Mouse (Mus musculus) thymus, adult 2 months (tissue): ENCODE results near the gene B4galt3. TPM values are rescaled to one million over a fixed set of nuclear protein-coding genes. Genes with fewer than 3 reads are reported as not detected.

ENCODE experiments used
- DNase-seq: peaks from one replicate; pipeline ENCODE4 v3.0.0; 2021
- H3K27ac ChIP-seq: fragments of 200-500 bp; 2 replicates; pipeline ENCODE4 v1.5.1; 2012; ENCODE audit warnings: low read length, control low read depth; ENCODE audit not compliant: control insufficient read depth, insufficient read depth
- H3K27me3 ChIP-seq: fragments of 200-500 bp; 2 replicates; pipeline ENCODE4 v1.6.1; 2012; ENCODE audit warnings: mild to moderate bottlenecking, low read length, moderate library complexity, mixed read lengths; ENCODE audit not compliant: control insufficient read depth, insufficient read depth
- H3K36me3 ChIP-seq: fragments of 200-500 bp; 2 replicates; pipeline ENCODE4 v1.6.1; 2012; ENCODE audit warnings: mild to moderate bottlenecking, low read length, moderate library complexity; ENCODE audit not compliant: control insufficient read depth, insufficient read depth
- H3K4me1 ChIP-seq: fragments of 200-500 bp; replicated peaks from 2 replicates; pipeline ENCODE4 v1.6.1; 2012; ENCODE audit warnings: low read length; ENCODE audit not compliant: control insufficient read depth, insufficient read depth
- H3K4me3 ChIP-seq: fragments of 200-500 bp; 2 replicates; pipeline ENCODE4 v1.5.1; 2012; ENCODE audit warnings: mild to moderate bottlenecking, low read length, control low read depth, moderate library complexity; ENCODE audit not compliant: control insufficient read depth, insufficient read depth
- CTCF ChIP-seq: fragments of 200-500 bp; IDR thresholded peaks from 2 replicates; pipeline ENCODE4 v1.5.1; 2012; ENCODE audit warnings: mild to moderate bottlenecking, control low read depth, low read length, moderate library complexity, borderline replicate concordance; ENCODE audit not compliant: control insufficient read depth, poor library complexity, insufficient read depth; ENCODE audit errors: extremely low read depth
- POLR2A ChIP-seq: fragments of 200-500 bp; IDR thresholded peaks from 2 replicates; pipeline ENCODE4 v1.6.1; 2012; ENCODE audit warnings: mild to moderate bottlenecking, low read length, control low read depth, moderate library complexity; ENCODE audit not compliant: control insufficient read depth, poor library complexity, insufficient read depth; ENCODE audit errors: extremely low read depth
- WGBS: fragments of 180-500 bp; shearing (Covaris S2); methylation state at CpG from one replicate; pipeline ENCODE4 v1.1.7; 2018; 5-methylcytosine and 5-hydroxymethylcytosine counted together
- polyA plus RNA-seq: library from polyadenylated mRNA; depleted of rRNA; stranded (reverse); fragments of >200 nt; gene quantifications from 2 replicates; pipeline ENCODE4 v1.2.3, GENCODE M21; 2012

The B4galt3 gene
- polyA plus RNA-seq, 1 experiment = 98.9 TPM

- WGBS = 3% methylated on average over 2 of the region's 2 CpGs
- no peaks in the 10 kb centered on the region for H3K36me3 ChIP-seq
- H3K27me3 ChIP-seq = no peaks in the 10 kb centered on the region
- TF ChIP-seq CTCF (no peak), POLR2A (no peak)
- H3K4me1 ChIP-seq = 0 out of 2 replicates have a peak, but pooled peaks cover 2% of the 10 kb centered on the region
- H3K4me3 ChIP-seq = no peak overlapping the region
- DNase-seq = no peak
- H3K27ac ChIP-seq = no peak overlapping the region
Observed at GRCm38 (mm10) chr1:171263185-171263611, 6.9 kb upstream of the B4galt3 start.

- no peak overlapping the region for H3K4me3 ChIP-seq
- 0 out of 2 replicates have a peak, but pooled peaks cover 2% of the 10 kb centered on the region for H3K4me1 ChIP-seq
- H3K27me3 ChIP-seq = no peaks in the 10 kb centered on the region
- no peak for TF ChIP-seq CTCF
- no peak for TF ChIP-seq POLR2A
- H3K36me3 ChIP-seq = no peaks in the 10 kb centered on the region
- H3K27ac ChIP-seq = no peak overlapping the region
- DNase-seq = no peak
- 67% methylated on average over 3 of the region's 3 CpGs for WGBS
Observed at GRCm38 (mm10) chr1:171263666-171264461, 6.3 kb upstream of the B4galt3 start.

DNA sequence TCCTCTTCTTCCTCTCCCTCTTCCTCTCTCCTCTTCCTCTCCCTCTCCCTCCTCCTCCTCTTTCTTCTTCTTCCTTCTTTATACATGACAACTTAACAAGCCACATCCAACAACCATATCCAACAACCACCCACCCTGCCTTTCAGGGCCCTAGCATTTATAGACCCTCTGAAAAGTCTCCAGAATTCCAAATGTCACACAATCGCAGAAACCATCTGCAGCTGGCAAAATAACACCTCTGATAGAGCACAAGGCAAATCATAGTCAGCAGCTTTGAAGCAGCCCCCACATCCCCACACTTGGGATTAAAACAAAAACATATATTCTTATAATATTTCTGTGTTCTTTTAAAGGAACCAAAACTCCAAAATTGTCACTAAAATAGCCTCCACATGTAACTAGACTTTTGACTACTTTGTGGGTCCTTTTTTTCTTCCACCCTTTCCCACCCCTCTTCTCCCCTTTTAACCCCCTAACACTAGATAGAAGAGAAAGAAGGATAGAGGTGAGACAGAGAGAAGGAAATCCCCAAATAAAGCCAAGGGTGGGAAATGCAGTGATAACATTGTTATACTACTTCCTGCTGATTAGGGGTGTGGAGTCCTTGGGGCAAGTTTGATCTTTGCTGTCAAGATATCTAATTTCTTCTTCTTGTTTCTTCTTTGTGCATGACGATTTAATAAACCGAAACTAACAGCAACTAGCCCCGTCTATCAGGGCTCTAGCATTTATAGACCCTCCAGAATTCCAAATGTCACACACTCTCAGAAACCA is 4.0 kb upstream of the B4galt3 start:
- no peak for TF ChIP-seq POLR2A
- TF ChIP-seq CTCF = no peak
- H3K4me3 ChIP-seq = no peak overlapping the region
- peaks cover 9% of the 10 kb centered on the region for H3K4me1 ChIP-seq
- no peak for DNase-seq
- no peak overlapping the region for H3K27ac ChIP-seq
- H3K36me3 ChIP-seq = no peaks in the 10 kb centered on the region
- WGBS = 46% methylated on average over 4 of the region's 4 CpGs
- H3K27me3 ChIP-seq = no peaks in the 10 kb centered on the region

DNA sequence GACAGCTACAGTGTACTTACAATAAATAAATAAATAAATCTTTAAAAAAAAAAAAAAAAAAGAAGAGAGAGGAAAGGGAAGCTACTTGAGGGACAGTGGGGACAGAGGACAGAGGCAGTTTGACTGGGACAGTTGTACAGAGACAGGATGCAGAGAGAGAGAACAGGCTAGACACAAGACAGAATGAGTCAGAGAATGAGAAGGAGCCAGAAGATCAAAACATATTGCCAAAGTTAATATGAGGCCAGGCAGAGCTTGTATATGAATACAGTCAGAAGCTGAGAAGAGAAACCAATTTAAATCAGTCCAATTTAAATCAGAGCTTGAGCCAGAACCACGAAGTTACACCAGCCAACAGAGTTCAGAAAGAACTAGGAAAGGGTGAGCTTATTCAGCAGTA is 1.8 kb upstream of the B4galt3 start:
- WGBS = 68% methylated on average over 1 of the region's 1 CpGs
- H3K27me3 ChIP-seq = no peaks in the 10 kb centered on the region
- H3K4me1 ChIP-seq = peaks cover 13% of the 10 kb centered on the region
- no peak overlapping the region for H3K4me3 ChIP-seq
- H3K27ac ChIP-seq = no peak overlapping the region
- no peak for TF ChIP-seq CTCF
- TF ChIP-seq POLR2A = no peak
- H3K36me3 ChIP-seq = no peaks in the 10 kb centered on the region
- no peak for DNase-seq

DNA sequence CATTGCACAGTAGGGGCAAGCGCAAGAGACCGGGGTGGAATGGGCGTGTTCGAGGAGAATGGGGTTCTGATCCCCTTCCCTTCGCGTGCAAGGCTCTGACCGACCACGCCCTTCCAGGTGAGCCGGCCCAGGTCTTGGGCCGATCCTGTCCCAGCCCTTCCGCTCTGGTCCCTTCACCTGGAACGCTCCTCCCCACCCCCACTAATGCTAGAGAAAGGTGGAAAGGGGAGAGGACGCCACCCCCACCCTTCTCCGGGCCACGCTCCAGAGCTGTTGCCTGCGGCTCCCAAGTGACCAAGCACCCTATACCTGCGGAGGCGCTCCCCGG is 409 bp downstream of the B4galt3 start:
- Histone ChIP-seq H3K36me3 (peaks cover 18% of the 10 kb centered on the region), H3K27ac (no peak overlapping the region), H3K4me3 (peak overlapping the region; percentile 71), H3K27me3 (no peaks in the 10 kb centered on the region), H3K4me1 (peaks cover 13% of the 10 kb centered on the region)
- DNase-seq = no peak
- TF ChIP-seq CTCF (no peak), POLR2A (no peak)
- WGBS = under 1% methylated on average over 19 of the region's 19 CpGs

DNA sequence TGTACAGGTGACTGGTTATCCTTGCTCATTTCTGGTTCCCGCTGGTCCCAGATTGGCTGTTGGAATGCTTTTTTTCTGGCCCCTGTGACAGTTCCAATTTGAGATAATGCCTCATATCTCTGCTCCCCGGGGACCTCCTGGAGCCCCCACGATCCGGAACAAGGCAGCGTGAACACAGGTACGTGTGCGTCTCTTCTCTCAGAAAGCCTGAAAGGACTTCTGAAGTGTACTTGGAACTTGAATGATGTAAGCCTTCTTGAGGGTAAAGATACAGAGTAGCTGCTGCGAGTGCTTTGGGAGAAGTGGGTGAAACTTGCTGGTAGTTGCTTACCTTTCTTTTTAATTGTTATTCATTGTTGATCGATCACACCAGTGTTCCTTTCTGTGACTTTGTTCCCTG is 1.1 kb downstream of the B4galt3 start:
- Histone ChIP-seq H3K4me3 (no peak overlapping the region), H3K27me3 (no peaks in the 10 kb centered on the region), H3K4me1 (peaks cover 13% of the 10 kb centered on the region), H3K27ac (no peak overlapping the region), H3K36me3 (peaks cover 25% of the 10 kb centered on the region)
- 70% methylated on average over 9 of the region's 9 CpGs for WGBS
- DNase-seq = no peak
- TF ChIP-seq CTCF = no peak
- no peak for TF ChIP-seq POLR2A
